Mouse (Mus musculus) gastrocnemius, adult 8-10 months (tissue): ENCODE measurements at regions not wholly inside any gene's neighbourhood (a gene's known extent, or its start where the extent isn't known, plus 50 kb on each side); places are given as distances from the start of the nearest gene placed in this dataset.
"Not testable (repeated sequence)": the region's sequence is repeated elsewhere in the genome, so short reads cannot be mapped to it uniquely, and the experiment has no call there.

Experiments
- DNase-seq, 2 experiments: peaks; one replicate each; pipeline ENCODE4 v3.0.0; 2022; ENCODE audit warnings: low spot score in 2 of 2

- no peak for DNase-seq
These were observed 50.0 kb upstream of the Klhl24 start for GRCm38 (mm10) chr16:20047356-20047755.

- DNase-seq: not testable (repeated sequence)
These were observed 52.3 kb upstream of the Klhl6 start for GRCm38 (mm10) chr16:20035166-20035565.

- DNase-seq: peak; percentile 88 to 92
These were observed 49.7 kb upstream of the Klhl6 start for GRCm38 (mm10) chr16:20032328-20033081.
